Mouse (Mus musculus) cerebellum, adult 2 months (tissue): ENCODE measurements around the gene Polr3h.

Source experiments
- CTCF ChIP-seq: fragments of 200-500 bp; IDR thresholded peaks from 2 replicates; pipeline ENCODE4 v1.5.1; 2011; ENCODE audit warnings: low read depth, mild to moderate bottlenecking, control low read depth, low read length, moderate library complexity, borderline replicate concordance; ENCODE audit not compliant: insufficient read depth
- POLR2A ChIP-seq: fragments of 200-500 bp; IDR thresholded peaks from 2 replicates; pipeline ENCODE4 v1.6.1; 2011; ENCODE audit warnings: low read length, control low read depth, borderline replicate concordance; ENCODE audit not compliant: insufficient read depth

GRCm38 (mm10) chr15:81891822-81892580 is 34.0 kb downstream of the Polr3h start:
- TF ChIP-seq POLR2A (no peak), CTCF (no peak)
